Mouse (Mus musculus) lung, adult 2 months (tissue): ENCODE results near the gene Vmn1r57. TPM values are rescaled to one million over a fixed set of nuclear protein-coding genes. Genes with fewer than 3 reads are reported as not detected.
"Not testable (repeated sequence)": the region's sequence is repeated elsewhere in the genome, so short reads cannot be mapped to it uniquely, and the experiment has no call there.

Experiments used
- DNase-seq: peaks from one replicate; pipeline ENCODE4 v3.0.0; 2022
- H3K4me1 ChIP-seq: fragments of 200-500 bp; 2 replicates; pipeline ENCODE4 v1.6.1; 2011; ENCODE audit warnings: low read length; ENCODE audit not compliant: control insufficient read depth, insufficient read depth
- H3K4me3 ChIP-seq: fragments of 200-500 bp; replicated peaks from 2 replicates; pipeline ENCODE3; 2011; ENCODE audit warnings: low read depth, mild to moderate bottlenecking, control low read depth, low read length; ENCODE audit errors: extremely low read depth
- CTCF ChIP-seq: fragments of 200-500 bp; IDR thresholded peaks from 2 replicates; pipeline ENCODE4 v1.5.1; 2011; ENCODE audit warnings: mild to moderate bottlenecking, low read length, control low read depth; ENCODE audit not compliant: insufficient read depth
- POLR2A ChIP-seq: fragments of 200-500 bp; IDR thresholded peaks from 2 replicates; pipeline ENCODE4 v1.6.1; 2011; ENCODE audit warnings: low read depth, mild to moderate bottlenecking, control low read depth, low read length, borderline replicate concordance; ENCODE audit errors: extremely low read depth
- WGBS: fragments of 180-500 bp; shearing (Covaris S2); methylation state at CpG from one replicate; pipeline ENCODE4 v1.1.7; 2018; 5-methylcytosine and 5-hydroxymethylcytosine counted together
- polyA plus RNA-seq: library from polyadenylated mRNA; depleted of rRNA; stranded (reverse); fragments of >200 nt; gene quantifications from 2 replicates; pipeline ENCODE4 v1.2.3, GENCODE M21; 2012; rRNA removed

The Vmn1r57 gene
- polyA plus RNA-seq = not detected in 2 replicates

- not testable (repeated sequence) for H3K4me1 ChIP-seq, H3K4me3 ChIP-seq, DNase-seq
- 54% methylated on average over 1 of the region's 1 CpGs for WGBS
These were observed at the start of gene Vmn1r57 for GRCm38 (mm10) chr7:5218193-5218592. Gene Vmn1r57, plus strand, starts transcription at chr7:5218493.

- H3K4me1 ChIP-seq, DNase-seq, H3K4me3 ChIP-seq: not testable (repeated sequence)
These were observed 21.6 kb upstream of the Vmn1r57 start, which contains the start of gene Vmn1r56 for GRCm38 (mm10) chr7:5196647-5197046. Gene Vmn1r56, minus strand, starts transcription at chr7:5196747.

- no peak overlapping the region for H3K4me3 ChIP-seq
- DNase-seq = no peak
- TF ChIP-seq CTCF = no peak
- no peak for TF ChIP-seq POLR2A
- 85% methylated on average over 3 of the region's 3 CpGs for WGBS
- H3K4me1 ChIP-seq = no peaks in the 10 kb centered on the region
These were observed 44.8 kb downstream of the Vmn1r57 start for GRCm38 (mm10) chr7:5263051-5263450.

Other genes with a start within 250 kb of the Vmn1r57 start
- 6.5 and 9.0 TPM in 2 replicates for gene Sbk3, start 247.3 kb upstream of the Vmn1r57 start, polyA plus RNA-seq
- 84.1 and 90.7 TPM in 2 replicates for gene Zfp579, start 222.3 kb upstream of the Vmn1r57 start, polyA plus RNA-seq
- 37.0 and 43.5 TPM in 2 replicates for gene Zfp524, start 204.1 kb upstream of the Vmn1r57 start, polyA plus RNA-seq
- gene Fiz1, start 203.8 kb upstream of the Vmn1r57 start, polyA plus RNA-seq = 32.2 and 33.9 TPM in 2 replicates
- not detected in 2 replicates for gene Gm44973, start 203.0 kb upstream of the Vmn1r57 start, polyA plus RNA-seq
- 43.2 and 47.9 TPM in 2 replicates for gene Zfp865, start 198.1 kb upstream of the Vmn1r57 start, polyA plus RNA-seq
- gene Ccdc106, start 197.9 kb upstream of the Vmn1r57 start, polyA plus RNA-seq = 0.90 and 0.97 TPM in 2 replicates
- gene 4632433K11Rik, start 184.4 kb upstream of the Vmn1r57 start, polyA plus RNA-seq = not detected in 2 replicates
- 5.2 and 6.9 TPM in 2 replicates for gene Zfp784, start 180.0 kb upstream of the Vmn1r57 start, polyA plus RNA-seq
- 36.0 and 37.9 TPM in 2 replicates for gene Zfp580, start 167.0 kb upstream of the Vmn1r57 start, polyA plus RNA-seq
- 145 and 189 TPM in 2 replicates for gene U2af2, start 156.3 kb upstream of the Vmn1r57 start, polyA plus RNA-seq
- gene Epn1, start 138.3 kb upstream of the Vmn1r57 start, polyA plus RNA-seq = 151 and 160 TPM in 2 replicates
- not detected in 2 replicates for gene Rfpl4, start 101.5 kb upstream of the Vmn1r57 start, polyA plus RNA-seq
- gene Rasl2-9, start 92.5 kb upstream of the Vmn1r57 start, polyA plus RNA-seq = 0.24 TPM in 1 of 2 replicates, not detected in the other
- not detected in 2 replicates for gene Vmn1r55, start 68.8 kb upstream of the Vmn1r57 start, polyA plus RNA-seq
- gene Vmn1r56, start 21.7 kb upstream of the Vmn1r57 start, polyA plus RNA-seq = not detected in 2 replicates
- gene Gm5065, start 132.0 kb downstream of the Vmn1r57 start, polyA plus RNA-seq = not detected in 2 replicates
- not detected in 2 replicates for gene Nlrp2, start 132.5 kb downstream of the Vmn1r57 start, polyA plus RNA-seq
- gene Vmn1r58, start 194.9 kb downstream of the Vmn1r57 start, polyA plus RNA-seq = not detected in 2 replicates
- gene Vmn1r59, start 238.3 kb downstream of the Vmn1r57 start, polyA plus RNA-seq = not detected in 2 replicates